Mouse (Mus musculus) subcutaneous adipose tissue, adult 2 months (tissue): ENCODE data around the gene Pex1. TPM values are rescaled to one million over a fixed set of nuclear protein-coding genes. Genes with fewer than 3 reads are reported as not detected.

ENCODE experiments used
- polyA plus RNA-seq: library from polyadenylated mRNA; depleted of rRNA; stranded (reverse); fragments of >200 nt; gene quantifications from 2 replicates; pipeline ENCODE4 v1.2.3, GENCODE M21; 2012; ENCODE audit warnings: low replicate concordance; rRNA removed

Pex1 gene
- polyA plus RNA-seq: 12.4 and 13.1 TPM in 2 replicates

GRCm38 (mm10) chr5:3595693-3596398 is at the start of gene Pex1:
Pex1 (plus strand) TSS chr5:3596066.

DNA sequence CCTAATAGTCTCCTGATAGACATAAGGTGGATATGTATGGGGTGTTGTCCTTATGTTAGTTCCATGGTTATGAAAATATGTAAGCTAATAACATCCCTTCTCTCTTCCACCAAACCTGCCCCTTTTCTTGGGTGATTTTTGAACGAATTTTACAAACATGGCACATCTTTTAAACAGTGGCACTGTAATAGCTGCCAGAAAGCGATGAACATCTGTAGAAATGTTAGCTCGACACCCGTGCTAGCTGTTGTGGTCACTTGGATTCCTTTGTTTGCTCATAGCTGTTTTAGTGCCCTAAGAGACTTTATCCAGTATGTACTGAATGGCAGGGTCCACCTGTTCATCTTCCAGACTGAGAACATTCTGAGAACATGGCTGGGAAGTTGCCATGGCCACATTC is 24.6 kb upstream of the Pex1 start, which contains the start of gene 1700109H08Rik:
1700109H08Rik (plus strand) TSS at position 301 of the 400 bp plus-strand sequence.

GRCm38 (mm10) chr5:3596399-3596766 is 517 bp downstream of the Pex1 start, which contains the start of gene Rbm48:
Rbm48 (minus strand) TSS chr5:3596585.

GRCm38 (mm10) chr5:3650881-3651280 is 55.0 kb downstream of the Pex1 start, which contains the start of gene Tmbim7:
Tmbim7 (plus strand) TSS chr5:3651181.

GRCm38 (mm10) chr5:3657085-3657484 is 61.2 kb downstream of the Pex1 start, which contains the start of gene Gatad1:
Gatad1 (minus strand) TSS chr5:3657185.

Other genes starting within 250 kb of the Pex1 start
- 6.0 and 8.3 TPM in 2 replicates for gene Fam133b, start 52.2 kb upstream of the Pex1 start, polyA plus RNA-seq
- 1.9 and 2.7 TPM in 2 replicates for gene 1700109H08Rik, start 24.5 kb upstream of the Pex1 start, polyA plus RNA-seq
- gene Rbm48, start 519 bp downstream of the Pex1 start, polyA plus RNA-seq: 6.2 and 7.1 TPM in 2 replicates
- not detected in 2 replicates for gene Tmbim7, start 55.1 kb downstream of the Pex1 start, polyA plus RNA-seq
- 61.3 and 74.1 TPM in 2 replicates for gene Gatad1, start 61.1 kb downstream of the Pex1 start, polyA plus RNA-seq
- gene Ankib1, start 206.9 kb downstream of the Pex1 start, polyA plus RNA-seq: 10.3 and 13.5 TPM in 2 replicates
- gene Krit1, start 207.1 kb downstream of the Pex1 start, polyA plus RNA-seq: 10.7 and 14.5 TPM in 2 replicates
- gene Lrrd1, start 249.1 kb downstream of the Pex1 start, polyA plus RNA-seq: 0.05 TPM in 1 of 2 replicates, not detected in the other